Comparison of ENCODE assay signal across 12 mouse cellular contexts in the genomic region with DNA sequence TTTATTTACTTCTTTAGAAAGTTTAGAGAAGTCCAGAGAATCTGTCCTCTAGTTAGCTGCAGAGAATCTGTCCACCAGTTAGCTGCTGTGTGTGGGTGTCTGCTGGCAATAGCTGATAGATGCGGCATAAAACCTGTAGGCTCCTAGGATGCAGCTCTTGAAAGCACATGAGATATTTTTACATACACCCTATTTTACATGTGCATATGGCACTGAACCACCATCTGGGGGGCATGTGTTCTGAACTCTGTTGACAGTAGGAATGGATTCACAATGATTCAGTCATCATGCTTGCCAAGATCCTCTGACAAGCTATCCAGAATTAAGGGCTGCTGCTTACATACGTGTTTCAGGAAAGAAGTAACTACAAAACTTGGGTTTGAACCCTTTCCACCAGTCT.
A peak's percentile ranks its signal among the peaks of the same experiment; 100 is the strongest.
DNase-seq lines count a peak whose midpoint lies in the region; TF ChIP-seq lines count a peak whose summit lies in the region.
"Had no signal": no experiment of that assay in that cellular context is flagged by ENCODE, and none has a peak within 500 bp of the region (broad histone marks: within the 10 kb centered on the region; RNA-seq: fewer than 3 reads in every experiment).

No protein-coding gene starts in this region.

- intact Hi-C loops in left cerebral cortex, postnatal 36 days (cut with DNase I), result no loop called here

- H3K4me1 ChIP-seq in embryonic fibroblast, embryonic 13.5 days (ENCODE audit: control insufficient read depth, insufficient read depth, low read length), result no peaks in the 10 kb centered on the region
- H3K4me1 ChIP-seq: midbrain, embryonic 13.5 days had no signal

- TF ChIP-seq POLR2A in embryonic fibroblast, embryonic 13.5 days (IDR thresholded peaks at IDR 0.05; ENCODE audit: low read depth, low read length), result no peak

- H3K4me3 ChIP-seq in embryonic fibroblast, embryonic 13.5 days (ENCODE audit: insufficient read depth, low read length), result no peak overlapping the region
- H3K4me3 ChIP-seq: midbrain, embryonic 13.5 days had no signal

- H3K27ac ChIP-seq in embryonic fibroblast, embryonic 13.5 days (ENCODE audit: insufficient read depth, low read length), result peak overlapping the region; percentile 26; the same call in 1 of the 2 replicates
- H3K27ac ChIP-seq: midbrain, embryonic 13.5 days had no signal

- peak; percentile 4 for DNase-seq in NIH3T3 (ENCODE audit: low read depth)
- peak; percentile 31 for DNase-seq in layer of hippocampus, adult 9-10 months (ENCODE audit: low spot score)
- peak; percentile 23 to 49 for DNase-seq in left cerebral cortex, postnatal 36 days (ENCODE audit: low spot score in 2 of 2)
- no peak for DNase-seq in gastrocnemius, postnatal 25 days
- no peak for DNase-seq in lung, adult 18-20 months
- no peak for DNase-seq in kidney, postnatal 4 days
- DNase-seq: adrenal gland, postnatal 25 days; cerebellum, adult 8-10 months; liver; thymus, postnatal 4 days had no signal

- TF ChIP-seq CTCF in embryonic fibroblast, embryonic 13.5 days (IDR thresholded peaks at IDR 0.05; ENCODE audit: borderline replicate concordance, insufficient read depth, low read length), result no peak

Comparison
In these comparisons a context has a peak if more than half of its experiments do, and no peak if none do; other contexts are left out.
1. DNase-seq: peak in NIH3T3 (single experiment), layer of hippocampus, adult 9-10 months (single experiment) and left cerebral cortex, postnatal 36 days (2 of 2); none in gastrocnemius, postnatal 25 days (single experiment), lung, adult 18-20 months (0 of 2) and kidney, postnatal 4 days (0 of 2).